Mouse (Mus musculus): ENCODE data around the gene Dock3.
"Not testable (repeated sequence)": the region's sequence is repeated elsewhere in the genome, so short reads cannot be mapped to it uniquely, and the experiment has no call there.

Dock3 gene

GRCm38 (mm10) chr9:107259571-107259970 is 27.9 kb upstream of the Dock3 start:
- DNase-seq (ENCODE audit: low spot score in 2 of 2), result peak; percentile 69 to 89

GRCm38 (mm10) chr9:107255596-107255995 is 23.9 kb upstream of the Dock3 start:
- DNase-seq (ENCODE audit: low spot score in 2 of 2), result no peak

GRCm38 (mm10) chr9:107254925-107255324 is 23.2 kb upstream of the Dock3 start:
- DNase-seq (ENCODE audit: low spot score in 2 of 2), result no peak

GRCm38 (mm10) chr9:107254476-107254875 is 22.8 kb upstream of the Dock3 start:
- DNase-seq (ENCODE audit: low spot score in 2 of 2), result peak; percentile 81 to 86

- DNase-seq (ENCODE audit: low spot score in 2 of 2), result peak in 1 of 2 experiments; percentile 77
Measured at GRCm38 (mm10) chr9:107252164-107252563, 20.5 kb upstream of the Dock3 start.

- peak in 1 of 2 experiments; percentile 73 for DNase-seq (ENCODE audit: low spot score in 2 of 2)
Measured at GRCm38 (mm10) chr9:107250416-107251337, 19.0 kb upstream of the Dock3 start.

- peak in 1 of 2 experiments; percentile 79 for DNase-seq (ENCODE audit: low spot score in 2 of 2)
Measured at GRCm38 (mm10) chr9:107249154-107249553, 17.4 kb upstream of the Dock3 start.

GRCm38 (mm10) chr9:107246170-107246569 is 14.5 kb upstream of the Dock3 start:
- DNase-seq (ENCODE audit: low spot score in 2 of 2), result no peak

- DNase-seq (ENCODE audit: low spot score in 2 of 2), result no peak
Measured at GRCm38 (mm10) chr9:107245311-107245710, 13.6 kb upstream of the Dock3 start.

GRCm38 (mm10) chr9:107236151-107236550 is 4.4 kb upstream of the Dock3 start:
- no peak for DNase-seq (ENCODE audit: low spot score in 2 of 2)

- peak in 1 of 2 experiments; percentile 64 for DNase-seq (ENCODE audit: low spot score in 2 of 2)
Measured at GRCm38 (mm10) chr9:107235261-107235660, 3.6 kb upstream of the Dock3 start.

GRCm38 (mm10) chr9:107232140-107232539 is 431 bp upstream of the Dock3 start:
- DNase-seq (ENCODE audit: low spot score in 2 of 2), result no peak

GRCm38 (mm10) chr9:107230991-107231538 is 644 bp downstream of the Dock3 start:
- DNase-seq (ENCODE audit: low spot score in 2 of 2), result no peak

- DNase-seq (ENCODE audit: low spot score in 2 of 2), result no peak
Measured at GRCm38 (mm10) chr9:107224597-107224996, 7.1 kb downstream of the Dock3 start.

GRCm38 (mm10) chr9:107174831-107175230 is 56.9 kb downstream of the Dock3 start:
- DNase-seq (ENCODE audit: low spot score in 2 of 2), result not testable (repeated sequence)

GRCm38 (mm10) chr9:107165792-107166191 is 65.9 kb downstream of the Dock3 start:
- no peak for DNase-seq (ENCODE audit: low spot score in 2 of 2)

GRCm38 (mm10) chr9:107164825-107165224 is 66.9 kb downstream of the Dock3 start:
- DNase-seq (ENCODE audit: low spot score in 2 of 2), result no peak

- DNase-seq (ENCODE audit: low spot score in 2 of 2), result not testable (repeated sequence)
Measured at GRCm38 (mm10) chr9:107156388-107156787, 75.3 kb downstream of the Dock3 start.

- DNase-seq (ENCODE audit: low spot score in 2 of 2), result no peak
Measured at GRCm38 (mm10) chr9:107112791-107113190, 118.9 kb downstream of the Dock3 start.

- no peak for DNase-seq (ENCODE audit: low spot score in 2 of 2)
Measured at GRCm38 (mm10) chr9:107112056-107112455, 119.7 kb downstream of the Dock3 start.

- DNase-seq (ENCODE audit: low spot score in 2 of 2), result peak in 1 of 2 experiments; percentile 43
Measured at GRCm38 (mm10) chr9:107099487-107099886, 132.2 kb downstream of the Dock3 start.

GRCm38 (mm10) chr9:107089451-107089850 is 142.3 kb downstream of the Dock3 start:
- not testable (repeated sequence) for DNase-seq (ENCODE audit: low spot score in 2 of 2)

GRCm38 (mm10) chr9:107087531-107087930 is 144.2 kb downstream of the Dock3 start:
- peak in 1 of 2 experiments; percentile 72 for DNase-seq (ENCODE audit: low spot score in 2 of 2)

Data from left cerebral cortex, adult 9 months (tissue).